Mouse (Mus musculus): ENCODE measurements around the gene Obscn.

The Obscn gene

DNA sequence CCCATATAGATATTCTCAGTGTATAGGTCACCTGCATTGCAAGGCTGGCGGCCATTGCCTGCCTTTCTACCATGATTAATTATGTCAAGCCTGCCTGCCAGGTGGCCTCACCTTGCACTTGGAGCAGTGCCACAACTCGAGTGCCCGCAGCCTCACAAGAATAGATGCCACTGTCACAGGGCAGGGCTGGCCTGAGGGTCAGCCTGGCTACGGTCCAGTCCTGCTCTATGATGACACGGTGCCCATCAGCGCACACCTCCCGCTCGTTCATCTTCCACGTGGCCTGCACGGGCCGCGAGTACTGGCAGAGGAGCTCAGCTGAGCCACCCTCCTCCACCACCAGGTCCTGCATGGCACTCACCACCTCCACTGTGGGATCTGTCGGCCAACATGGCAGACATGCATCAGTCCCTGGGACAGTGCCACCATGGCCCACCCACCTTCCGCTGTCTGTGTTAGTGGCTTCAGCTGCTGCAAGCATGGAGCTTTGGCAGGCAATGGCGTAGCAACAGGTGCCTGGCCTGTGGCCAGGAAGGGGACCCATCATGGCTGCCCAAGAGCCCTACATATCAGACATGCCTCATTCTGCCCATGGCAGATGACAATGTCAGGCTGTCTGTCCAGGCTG, 91.4 kb downstream of the Obscn start:
- DNase-seq = no peak

DNA sequence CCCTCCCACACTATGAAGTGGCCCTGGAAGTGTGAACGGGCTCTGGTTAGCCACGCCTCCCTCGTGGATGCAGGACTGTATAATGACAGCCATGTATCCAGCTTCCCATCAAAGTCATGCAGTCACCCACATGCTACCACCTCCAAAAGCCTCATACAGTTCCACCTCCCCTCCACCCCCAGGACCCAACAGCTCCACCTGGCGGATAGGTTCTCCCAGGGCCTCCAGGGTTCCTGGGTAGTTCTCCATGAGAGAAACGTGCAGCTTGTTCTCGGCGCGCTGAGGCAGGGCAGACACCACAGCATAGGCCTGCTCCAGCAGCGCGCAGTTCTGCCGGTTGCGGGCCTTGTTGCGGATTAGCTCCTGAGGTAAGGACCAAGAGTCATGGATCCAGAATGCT, 107.2 kb downstream of the Obscn start:
- peak; percentile 8 for DNase-seq

DNA sequence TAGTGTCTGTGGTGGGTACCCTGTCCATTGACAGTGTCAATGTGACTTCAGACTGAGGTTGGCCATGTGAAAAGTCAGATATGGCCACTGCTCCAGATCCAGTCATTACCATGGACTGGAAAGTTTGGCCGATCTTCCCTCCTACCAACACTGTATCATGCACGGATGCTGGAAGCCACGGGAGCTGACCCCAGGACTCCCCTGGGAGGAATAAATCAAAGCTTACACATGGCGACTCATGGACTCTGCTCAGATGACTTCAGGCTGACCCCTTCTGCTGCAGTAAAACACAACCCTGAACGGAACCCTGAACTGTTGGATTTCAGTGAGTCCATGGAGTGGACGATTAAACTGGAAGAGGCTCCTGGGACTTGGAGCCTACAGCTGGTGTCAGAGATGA, 109.8 kb downstream of the Obscn start:
- DNase-seq = no peak

DNA sequence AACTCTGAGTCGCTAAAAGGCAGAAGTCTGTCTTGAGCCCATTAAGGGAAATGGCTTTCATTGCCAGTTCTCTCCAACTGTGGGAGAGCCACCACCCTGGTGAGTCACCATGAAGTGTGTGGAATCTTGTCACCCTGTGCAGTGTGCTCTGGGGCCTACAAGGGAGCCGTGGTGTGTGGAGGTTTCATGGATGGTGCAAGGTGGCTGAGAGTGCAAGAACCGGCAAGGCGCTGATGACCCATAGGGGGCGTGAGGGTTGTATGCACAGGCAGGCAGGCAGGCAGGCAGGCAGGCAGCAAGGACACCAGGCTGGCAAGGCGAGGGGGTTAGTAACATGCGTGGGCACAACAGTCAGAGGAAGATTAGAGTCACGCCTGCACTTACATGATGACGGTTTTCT, 121.2 kb downstream of the Obscn start:
- DNase-seq = peak; percentile 47

DNA sequence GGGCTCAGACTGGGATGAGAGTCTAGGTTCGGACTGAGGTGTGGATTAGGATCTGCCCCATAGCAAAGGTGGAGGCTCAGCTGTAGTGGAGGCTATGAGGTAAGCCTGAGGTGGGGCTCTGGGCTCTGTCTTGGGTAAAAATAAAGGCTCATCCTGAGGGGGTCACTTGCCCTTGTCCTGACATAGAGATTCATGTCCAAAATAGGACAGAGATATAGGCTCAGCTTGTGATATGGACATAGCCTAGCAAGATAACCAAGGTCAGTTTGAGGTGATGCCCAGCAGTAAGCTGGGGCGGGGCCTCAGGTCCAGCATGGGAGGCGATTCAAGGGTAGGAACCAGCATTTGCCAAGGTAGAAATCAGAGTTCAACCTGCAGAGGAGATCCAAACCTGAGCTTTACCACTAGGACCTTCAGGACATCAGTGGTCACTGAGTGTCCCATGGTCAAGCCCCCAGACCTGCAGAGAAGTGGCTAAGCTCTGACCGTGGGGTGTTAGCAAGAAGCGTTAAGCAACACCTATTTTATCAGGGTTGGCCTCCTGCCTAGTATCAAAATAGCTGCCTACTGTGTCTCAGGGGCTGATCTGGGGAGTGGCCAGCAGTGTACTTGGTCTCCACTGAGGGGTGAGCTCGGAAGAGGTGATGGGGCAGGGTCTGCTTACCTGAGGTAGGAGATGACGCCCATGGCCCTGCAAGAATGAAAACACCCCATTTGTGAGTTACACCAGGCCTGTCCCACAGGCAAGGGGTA, 133.7 kb downstream of the Obscn start:
- DNase-seq = no peak

DNA sequence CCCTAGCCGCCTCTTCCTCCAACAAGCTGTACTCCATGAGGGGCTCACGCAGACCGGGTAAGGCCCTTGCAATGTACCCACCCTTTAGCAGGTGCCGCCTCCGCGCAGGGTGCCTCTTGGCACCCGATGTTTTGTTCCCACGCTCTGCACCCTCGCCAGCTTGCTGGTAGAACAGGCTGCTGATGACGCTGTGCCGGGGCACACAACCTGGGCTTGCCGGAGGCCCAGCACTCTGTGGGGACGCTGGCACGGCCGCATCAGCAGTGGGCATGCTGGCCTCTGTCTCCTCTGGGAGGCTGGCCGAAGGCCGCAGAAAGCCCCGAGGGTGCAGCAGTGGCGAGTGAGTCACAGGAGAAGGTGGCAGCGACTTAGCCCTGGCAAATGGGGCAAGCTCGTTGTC, 135.6 kb downstream of the Obscn start:
- DNase-seq = no peak

DNA sequence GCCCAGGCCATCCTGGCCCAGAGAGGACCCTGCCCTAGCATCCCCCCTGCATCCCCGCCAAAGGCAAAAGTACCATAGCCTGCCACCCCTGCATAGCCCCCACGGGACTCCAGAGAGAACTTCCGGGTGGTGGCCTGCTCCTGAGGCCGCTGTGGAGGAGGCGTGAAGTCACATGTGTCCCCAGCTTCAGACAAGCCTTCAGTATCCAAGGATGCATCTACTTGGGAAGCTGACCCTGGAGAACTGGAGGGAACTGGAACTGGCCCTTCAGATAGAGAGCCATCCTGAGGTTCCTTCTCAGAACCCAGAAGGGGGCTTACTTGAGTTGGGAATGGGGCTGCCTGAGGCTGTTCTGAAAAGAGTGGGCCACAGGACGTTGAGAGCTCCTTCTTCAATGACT, 136.4 kb downstream of the Obscn start:
- DNase-seq = no peak

DNA sequence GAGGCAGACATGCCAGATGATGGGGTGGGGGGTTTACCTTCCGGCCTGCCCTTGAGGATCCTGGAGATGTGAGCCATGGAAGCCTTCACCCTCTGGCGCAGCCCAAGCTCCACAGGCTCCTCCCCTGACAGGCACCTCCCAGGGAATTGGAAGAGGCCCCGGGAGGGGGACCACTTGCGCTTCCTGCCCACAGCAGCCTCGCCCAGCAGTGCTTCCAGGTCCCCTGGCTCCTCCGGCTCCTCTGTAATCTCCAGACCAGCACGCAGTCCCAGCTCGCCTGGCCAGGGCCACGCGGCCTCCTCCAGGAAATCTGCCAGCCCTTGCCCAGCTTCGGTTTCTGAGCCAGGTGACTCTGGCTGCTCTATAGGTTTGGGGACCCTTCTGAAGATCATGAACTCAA, 137.0 kb downstream of the Obscn start:
- DNase-seq = no peak

DNA sequence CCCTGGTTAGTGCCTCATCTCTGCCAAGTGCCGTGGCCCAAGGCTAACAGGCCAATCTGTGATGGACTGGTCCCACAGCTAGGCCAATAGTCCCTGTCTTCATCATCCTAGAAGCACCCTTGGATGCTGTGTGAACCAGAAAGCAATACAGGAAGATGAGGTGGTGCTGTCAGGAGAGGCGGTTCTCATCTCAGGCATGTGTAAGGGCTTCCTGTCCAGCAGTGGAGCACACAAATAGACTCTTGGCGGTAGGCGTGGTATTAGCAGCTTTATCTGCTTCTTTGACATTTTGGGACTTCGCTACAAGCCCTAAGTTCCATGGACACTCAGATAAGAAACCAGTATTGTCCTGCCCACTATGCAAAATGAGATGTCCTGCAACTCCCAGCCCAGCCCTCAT, 138.7 kb downstream of the Obscn start:
- DNase-seq = no peak

DNA sequence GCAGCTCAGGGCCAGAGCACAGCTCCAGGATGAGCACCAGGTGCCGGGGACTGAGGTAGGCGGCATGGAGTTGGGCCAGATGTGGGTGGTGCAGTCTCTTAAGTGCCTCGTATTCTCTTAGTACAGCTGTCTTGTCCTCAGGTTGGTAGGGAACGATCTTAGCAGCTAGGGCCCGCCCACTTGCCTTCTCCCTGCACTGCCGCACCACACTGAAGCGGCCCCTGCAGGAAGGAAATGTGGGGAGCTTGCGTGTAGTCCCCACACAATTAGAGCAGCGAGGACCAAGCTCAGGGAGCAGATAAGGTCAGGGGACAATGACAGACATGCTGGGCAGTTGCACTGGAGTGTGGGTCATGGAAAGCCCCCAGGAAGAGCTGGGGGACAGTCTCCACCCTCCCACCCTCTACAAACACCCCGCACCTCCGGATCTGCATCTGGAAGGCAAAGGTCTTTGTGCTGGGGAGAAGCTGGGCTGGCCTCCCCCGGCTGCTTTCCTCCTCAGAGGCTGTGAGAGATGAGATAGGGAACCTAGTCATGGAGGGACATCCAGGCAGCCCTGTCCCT, 140.3 kb downstream of the Obscn start:
- DNase-seq = peak; percentile 81

DNA sequence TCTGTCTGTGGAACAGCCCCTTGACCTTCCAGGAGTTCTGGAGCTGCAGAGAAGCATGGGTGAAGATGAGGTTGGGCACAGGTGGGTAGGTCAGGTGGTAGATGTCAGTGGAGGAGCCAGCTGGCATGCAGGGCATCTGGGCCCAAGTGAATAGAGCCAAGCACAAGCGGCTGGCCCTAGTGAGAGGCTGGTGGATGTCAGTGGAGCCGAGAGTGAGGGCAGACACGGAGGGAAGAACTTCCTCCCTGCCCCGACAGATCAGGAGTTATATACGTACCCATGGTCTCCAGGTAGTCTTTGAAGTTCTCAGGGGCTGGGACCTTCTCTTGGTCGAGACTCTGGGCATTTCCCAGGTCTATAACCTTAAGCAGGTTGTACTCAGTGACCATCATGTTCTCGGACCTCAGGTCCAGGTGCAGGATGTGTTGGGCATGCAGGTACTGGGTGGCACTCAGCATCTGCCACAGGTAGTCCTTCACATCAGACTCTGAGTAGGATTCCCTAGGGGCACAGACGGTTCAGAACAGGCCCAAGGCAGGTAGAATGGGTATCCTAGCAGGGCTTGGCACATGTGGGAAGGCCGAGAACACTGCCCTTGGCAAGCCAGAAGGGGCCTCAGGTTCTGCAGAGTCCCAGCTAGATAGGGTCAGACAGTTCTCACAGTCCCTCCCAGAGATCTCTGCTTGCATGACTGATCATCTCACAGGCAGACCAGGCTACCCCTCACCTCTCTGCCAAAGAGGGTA, 141.0 kb downstream of the Obscn start:
- DNase-seq = no peak

DNA sequence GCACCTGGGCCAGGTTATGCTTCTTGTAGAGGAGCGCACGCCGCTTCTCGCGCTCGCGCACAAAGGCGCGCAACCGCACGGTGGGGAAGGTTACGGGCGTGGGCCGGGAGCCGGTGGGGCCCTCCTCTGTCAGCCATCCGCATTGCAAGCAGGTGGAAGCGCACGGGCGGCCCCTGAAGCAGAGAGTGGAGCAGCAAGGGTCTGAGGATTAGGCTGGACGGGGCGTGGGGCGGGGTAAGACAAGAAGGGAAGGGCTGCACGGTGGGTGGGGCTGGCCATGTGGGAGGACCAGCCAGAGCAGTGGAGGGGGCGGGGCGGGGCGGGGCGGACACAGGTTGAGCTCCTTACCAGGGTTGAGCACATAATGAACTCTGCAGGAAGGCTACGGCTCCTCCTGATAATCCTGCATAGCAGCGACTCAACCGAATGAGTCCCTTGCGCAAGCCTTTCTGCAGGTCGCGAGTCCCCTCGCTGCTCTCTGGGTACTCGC, 141.8 kb downstream of the Obscn start:
- DNase-seq = peak; percentile 69

DNA sequence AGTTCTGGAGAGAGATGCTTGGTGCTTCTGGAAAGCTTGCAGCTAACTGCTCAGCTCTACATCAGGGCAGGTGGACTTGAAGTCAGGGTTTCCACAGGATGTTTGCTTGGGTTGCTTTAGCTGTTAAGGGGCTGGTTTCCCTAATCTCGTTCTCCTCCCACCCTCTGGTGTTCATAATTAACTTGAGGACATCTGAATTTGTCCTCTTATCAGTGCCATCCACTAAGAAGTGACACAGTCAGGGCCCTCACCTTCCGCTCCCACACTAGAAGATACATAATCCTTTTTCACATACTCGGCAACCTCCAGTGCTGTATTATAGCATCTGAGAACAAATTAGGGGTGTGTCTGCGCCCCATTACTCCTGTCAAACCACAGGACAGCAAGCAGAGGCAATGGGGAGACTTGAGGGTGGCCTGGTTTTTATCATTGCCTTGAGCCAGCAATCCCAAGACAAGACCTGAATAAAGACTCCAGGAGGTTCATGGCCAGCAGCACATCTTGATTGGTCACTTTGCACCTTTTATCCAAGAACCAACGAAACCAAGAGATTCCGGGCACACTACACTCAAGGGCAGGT, 143.0 kb downstream of the Obscn start:
- no peak for DNase-seq

DNA sequence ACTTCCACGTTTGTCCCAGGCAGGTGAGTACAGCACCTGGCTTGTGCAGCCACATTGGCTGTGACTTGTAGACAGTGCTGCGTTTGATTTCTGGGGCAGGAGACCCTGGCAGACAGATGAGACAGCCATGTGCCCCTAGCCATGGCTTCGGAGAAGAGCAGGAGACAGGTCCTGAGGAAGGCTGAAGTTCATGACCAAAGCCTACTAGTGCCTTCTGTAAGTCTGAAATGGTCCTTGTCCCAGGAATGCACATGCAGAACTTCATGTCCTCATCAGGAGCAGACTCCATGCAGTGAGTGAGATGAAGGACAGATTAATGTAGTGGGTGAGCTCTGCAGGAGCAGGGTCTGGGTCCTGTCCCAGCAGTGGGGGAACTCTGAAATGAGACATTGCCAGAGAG, 144.3 kb downstream of the Obscn start:
- DNase-seq = no peak

DNA sequence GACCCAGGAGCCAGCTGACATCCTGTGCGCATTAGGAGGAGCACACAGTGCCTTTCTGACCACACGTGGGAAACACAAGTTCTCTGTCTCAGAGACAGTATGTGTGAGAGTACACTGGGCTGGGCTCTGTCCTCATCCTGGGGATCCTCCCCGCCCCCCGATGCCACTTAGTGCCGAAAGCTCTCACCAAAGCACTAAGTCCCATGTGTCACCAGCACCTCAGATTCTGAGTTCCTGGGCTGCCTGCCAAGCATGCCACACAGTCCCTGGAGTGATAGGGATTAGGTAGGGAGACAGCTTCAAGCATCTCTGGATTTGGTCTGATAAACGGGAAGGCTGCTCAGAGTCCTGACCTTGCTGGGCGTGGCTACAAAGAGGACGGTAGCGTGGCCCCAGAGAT, 145.4 kb downstream of the Obscn start:
- DNase-seq = no peak

DNA sequence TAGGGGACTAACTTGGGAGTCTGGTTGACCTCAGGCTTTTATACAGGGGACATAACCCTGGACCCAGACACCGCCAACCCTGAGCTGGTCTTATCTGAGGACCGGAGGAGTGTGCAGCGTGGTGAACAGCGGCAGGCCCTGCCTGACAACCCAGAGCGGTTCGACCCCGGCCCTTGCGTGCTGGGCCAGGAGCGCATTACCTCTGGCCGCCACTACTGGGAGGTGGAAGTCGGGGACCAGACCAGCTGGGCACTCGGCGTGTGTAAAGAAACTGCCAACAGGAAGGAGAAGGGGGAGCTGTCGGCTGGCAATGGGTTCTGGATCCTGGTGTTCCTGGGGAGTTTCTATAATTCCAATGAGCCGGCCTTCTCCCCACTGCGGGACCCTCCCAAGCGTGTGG, 146.1 kb downstream of the Obscn start:
- no peak for DNase-seq

DNA sequence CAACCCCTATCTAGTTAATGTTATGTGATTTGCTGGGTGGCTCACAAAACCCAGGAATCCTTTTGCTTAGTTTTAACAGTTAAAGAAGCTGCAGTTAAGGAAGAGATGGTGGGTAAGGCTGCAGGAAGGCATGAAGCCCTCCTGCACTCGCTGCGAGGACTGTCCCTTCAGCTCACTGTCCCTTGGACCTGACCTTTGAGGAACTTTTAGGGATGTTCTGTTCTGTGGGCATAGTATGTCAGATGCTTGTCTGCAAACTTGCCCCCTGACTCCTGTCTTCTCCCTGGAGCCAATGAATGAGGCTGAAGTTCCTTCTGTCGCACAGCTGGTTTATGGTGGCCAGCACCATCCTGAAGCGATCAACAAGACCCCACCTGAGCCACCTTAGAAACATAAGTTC, 147.0 kb downstream of the Obscn start:
- no peak for DNase-seq

DNA sequence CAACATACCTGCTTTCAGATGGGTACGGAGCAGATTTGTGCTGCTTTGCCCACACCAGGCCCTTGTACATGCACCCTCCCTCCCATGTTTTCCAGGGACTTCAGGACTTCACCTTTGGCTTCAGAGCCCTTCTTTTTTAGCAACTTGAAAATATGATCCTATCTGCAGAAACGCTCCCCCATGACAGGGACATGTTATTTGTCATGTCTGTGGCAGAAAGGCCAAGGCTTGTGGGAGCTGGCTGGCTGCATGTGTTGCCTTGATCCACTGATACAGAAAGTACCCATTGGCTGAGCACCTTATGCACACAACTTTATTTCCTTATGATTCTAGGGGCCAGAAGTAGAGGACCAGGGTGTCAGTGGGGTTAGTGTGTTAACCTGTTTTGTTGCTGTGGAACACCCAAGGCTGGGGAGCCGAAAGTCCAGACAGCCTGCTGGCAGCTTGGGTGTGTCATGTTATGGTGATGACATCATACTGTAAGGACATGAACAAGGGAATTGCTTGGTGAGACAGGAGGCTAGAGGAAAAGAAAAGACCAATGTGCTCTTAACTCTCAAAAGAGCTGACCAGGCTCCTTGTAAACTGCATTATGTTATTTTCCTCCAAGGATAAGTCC, 150.8 kb downstream of the Obscn start:
- DNase-seq = no peak

DNA sequence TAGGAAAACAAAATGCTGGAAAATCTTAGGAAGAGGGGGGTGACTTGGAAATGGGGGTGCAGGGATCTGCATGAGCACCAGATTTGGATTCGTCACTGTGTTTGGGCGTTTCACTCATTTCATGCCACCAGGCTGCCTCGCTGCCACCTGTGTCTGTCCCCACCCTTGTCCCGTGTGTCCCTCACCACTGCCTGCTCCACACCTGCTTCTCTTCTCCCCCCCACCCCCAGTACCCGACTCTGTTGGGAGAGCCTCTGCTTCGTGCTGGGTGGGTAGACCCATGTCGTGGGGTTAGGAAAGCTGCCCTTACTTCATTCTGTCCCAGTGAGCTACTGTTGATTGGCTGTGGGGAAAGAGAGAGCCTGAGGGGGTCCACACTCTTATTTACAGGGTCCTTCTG, 151.5 kb downstream of the Obscn start:
- DNase-seq = peak; percentile 31

DNA sequence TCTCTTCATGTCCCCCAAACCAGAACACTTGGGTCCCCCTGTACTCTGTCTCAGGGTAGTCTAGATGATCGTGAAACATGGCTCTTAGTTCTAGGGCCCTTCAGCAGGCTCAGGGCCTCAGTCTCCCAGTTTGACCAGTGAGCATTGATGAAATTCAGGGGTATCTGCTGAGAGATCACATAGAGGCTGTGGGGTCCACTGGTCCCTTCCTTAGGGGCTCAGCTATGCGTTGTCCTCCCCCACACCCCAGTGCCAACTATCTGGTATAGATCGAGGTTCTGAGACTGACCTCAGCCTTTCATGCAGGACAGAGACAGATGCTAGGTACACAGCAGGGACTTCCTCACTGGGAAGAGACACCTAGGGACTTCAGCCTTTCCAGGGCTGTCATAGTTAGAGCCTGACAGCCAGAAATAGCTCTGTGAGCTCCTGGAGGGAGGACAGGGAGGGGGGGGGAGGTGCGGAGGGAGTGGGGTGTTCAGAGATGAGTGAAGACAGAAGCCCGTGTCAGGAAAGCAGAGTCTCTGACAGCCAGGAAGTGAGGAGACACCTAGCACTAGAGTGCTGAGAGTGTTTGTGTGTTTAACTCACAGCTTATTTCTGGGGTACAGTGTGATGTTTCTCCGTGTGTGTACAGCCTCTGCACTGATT, 152.4 kb downstream of the Obscn start:
- DNase-seq = no peak

DNA sequence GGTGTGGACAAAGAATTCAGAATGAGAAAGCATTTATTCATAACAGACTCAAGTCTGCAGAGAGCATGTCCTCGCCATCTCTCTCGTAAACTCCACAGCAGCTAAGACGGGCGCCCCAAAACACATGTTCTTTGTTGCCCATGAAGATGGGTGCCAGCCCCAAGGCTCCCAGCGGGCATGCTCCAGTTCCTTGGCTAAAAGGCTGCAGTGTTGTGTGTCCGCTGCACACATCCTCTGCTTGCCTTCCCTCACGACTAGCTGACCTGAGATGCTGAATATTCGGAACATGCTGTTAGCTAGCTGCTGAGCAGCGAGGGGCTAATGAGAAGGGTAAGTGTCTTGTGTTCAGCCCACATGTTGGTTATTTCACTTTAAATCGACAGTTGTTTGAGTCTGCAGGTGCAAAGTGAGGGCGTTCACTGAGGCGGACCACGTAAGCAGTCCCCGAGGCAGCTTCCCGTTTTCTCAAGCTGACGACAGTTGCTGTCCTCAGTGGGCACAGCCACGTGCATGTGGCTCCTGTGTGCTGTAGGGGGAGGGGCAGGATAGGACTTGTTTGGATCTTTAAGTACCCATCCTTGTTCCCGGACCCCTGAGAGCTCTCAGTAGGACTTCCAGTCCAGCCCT, 153.6 kb downstream of the Obscn start:
- peak; percentile 72 for DNase-seq
